Mouse (Mus musculus) central nervous system, embryonic 14 days (tissue): Measurements from ENCODE around the gene Krt7. TPM values are rescaled to one million over a fixed set of nuclear protein-coding genes. Genes with fewer than 3 reads are reported as not detected.

Experiments used
- polyA plus RNA-seq: library from polyadenylated mRNA; depleted of rRNA; stranded (reverse); fragments of >200 nt; gene quantifications from 2 replicates; pipeline ENCODE4 v1.2.3, GENCODE M21; 2012; rRNA removed

Gene Krt7
- 0.80 and 4.7 TPM in 2 replicates for polyA plus RNA-seq

GRCm38 (mm10) chr15:101410775-101411174 is at the start of gene Krt7:
Krt7 (plus strand) TSS chr15:101411043.

GRCm38 (mm10) chr15:101370101-101370911 is 40.5 kb upstream of the Krt7 start, which contains the start of gene Krt80:
Krt80 (minus strand) TSS chr15:101370162.

GRCm38 (mm10) chr15:101438555-101438954 is 27.7 kb downstream of the Krt7 start, which contains the start of gene Krt87:
Krt87 (minus strand) TSS chr15:101438804.

GRCm38 (mm10) chr15:101447444-101447843 is 36.6 kb downstream of the Krt7 start, which contains the start of gene Krt88:
Krt88 (plus strand) TSS chr15:101447744.

GRCm38 (mm10) chr15:101463651-101464050 is 52.8 kb downstream of the Krt7 start, which contains the start of gene Krt81:
Krt81 (minus strand) TSS chr15:101463751.

GRCm38 (mm10) chr15:101472952-101473528 is 62.2 kb downstream of the Krt7 start, which contains the start of gene Krt86:
Krt86 (plus strand) TSS chr15:101473478.

Other genes with a start within 250 kb of the Krt7 start
- 59.3 and 63.5 TPM in 2 replicates for gene Acvr1b, start 237.0 kb upstream of the Krt7 start, polyA plus RNA-seq
- gene Grasp, start 186.9 kb upstream of the Krt7 start, polyA plus RNA-seq = 4.9 and 8.8 TPM in 2 replicates
- 6.5 and 12.2 TPM in 2 replicates for gene Nr4a1, start 156.8 kb upstream of the Krt7 start, polyA plus RNA-seq
- gene Atg101, start 126.8 kb upstream of the Krt7 start, polyA plus RNA-seq = 65.1 and 67.8 TPM in 2 replicates
- gene 6030408B16Rik, start 117.8 kb upstream of the Krt7 start, polyA plus RNA-seq = 0.33 and 0.41 TPM in 2 replicates
- 0.15 and 0.64 TPM in 2 replicates for gene Krt80, start 40.9 kb upstream of the Krt7 start, polyA plus RNA-seq
- gene Krt87, start 27.8 kb downstream of the Krt7 start, polyA plus RNA-seq = 0.09 and 0.35 TPM in 2 replicates
- gene Krt88, start 36.7 kb downstream of the Krt7 start, polyA plus RNA-seq = not detected in 2 replicates
- not detected in 2 replicates for gene Krt81, start 52.7 kb downstream of the Krt7 start, polyA plus RNA-seq
- not detected in 2 replicates for gene Krt86, start 62.4 kb downstream of the Krt7 start, polyA plus RNA-seq
- 0.05 TPM in 1 of 2 replicates, not detected in the other for gene Krt83, start 80.5 kb downstream of the Krt7 start, polyA plus RNA-seq
- gene Gm49425, start 106.2 kb downstream of the Krt7 start, polyA plus RNA-seq = not detected in 2 replicates
- 0.04 TPM in 1 of 2 replicates, not detected in the other for gene Krt84, start 121.8 kb downstream of the Krt7 start, polyA plus RNA-seq
- not detected in 2 replicates for gene Krt82, start 139.6 kb downstream of the Krt7 start, polyA plus RNA-seq
- 0.05 and 0.08 TPM in 2 replicates for gene Krt90, start 151.9 kb downstream of the Krt7 start, polyA plus RNA-seq
- gene Krt75, start 162.9 kb downstream of the Krt7 start, polyA plus RNA-seq = 0.04 and 0.21 TPM in 2 replicates
- gene Gm5414, start 217.1 kb downstream of the Krt7 start, polyA plus RNA-seq = not detected in 2 replicates
- gene Gm5478, start 236.3 kb downstream of the Krt7 start, polyA plus RNA-seq = not detected in 2 replicates